Mouse (Mus musculus): ENCODE data around the gene Rnaseh2a. TPM values are rescaled to one million over a fixed set of nuclear protein-coding genes. Genes with fewer than 3 reads are reported as not detected.

The Rnaseh2a gene
- total and polyA plus RNA-seq, 3 experiments = 105 to 109 TPM; not detected in 1

- TF ChIP-seq UBTF (IDR thresholded peaks at IDR 0.05; ENCODE audit: borderline replicate concordance, insufficient read depth, low read depth, low read length) = 0 out of 2 replicates have a peak, but pooled peaks have one; percentile 78
- no peak; the same call in 1 of the 2 replicates for TF ChIP-seq ZMIZ1 (IDR thresholded peaks at IDR 0.05; ENCODE audit: low read depth, low read length)
- TF ChIP-seq SMC3 (IDR thresholded peaks at IDR 0.05; ENCODE audit: low read depth, low read length) = no peak
These were observed 11.2 kb upstream of the Rnaseh2a start (continued) for GRCm38 (mm10) chr8:84980622-84981358.

- Histone ChIP-seq H3K4me1 (ENCODE audit: control insufficient read depth in 1 of 2, insufficient read depth in 2 of 2, low read length in 2 of 2) (peaks cover 13 to 57% of the 10 kb centered on the region in 2 experiments), H3K27ac (ENCODE audit: control insufficient read depth, low read depth, low read length) (peak overlapping the region; percentile 99), H3K4me3 (ENCODE audit: control insufficient read depth in 1 of 2, insufficient read depth in 1 of 2, low read depth in 2 of 2, low read length in 2 of 2) (peak overlapping the region; percentile 52 to 64), H3K79me2 (ENCODE audit: control insufficient read depth, insufficient read depth, low read length, poor library complexity) (peaks cover 22% of the 10 kb centered on the region), H3K27me3 (ENCODE audit: control insufficient read depth in 1 of 2, insufficient read depth in 2 of 2, low read length in 2 of 2) (no peaks in the 10 kb centered on the region), H3K36me3 (ENCODE audit: control insufficient read depth in 1 of 2, insufficient read depth in 2 of 2, low read length in 2 of 2) (peaks cover 0 to 37% of the 10 kb centered on the region in 2 experiments; a peak in 2 of 4 replicates), H3K9ac (ENCODE audit: control insufficient read depth, low read depth, low read length, poor library complexity, severe bottlenecking) (peak overlapping the region; percentile 83), H3K9me3 (replicated peaks; ENCODE audit: insufficient read depth, low read length) (no peaks in the 10 kb centered on the region)
- DNase-seq (ENCODE audit: low read depth, low spot score) = peak; percentile 99
- no peak for TF ChIP-seq MYC (IDR thresholded peaks at IDR 0.05; ENCODE audit: low read depth, low read length)
- TF ChIP-seq MAZ (IDR thresholded peaks at IDR 0.05; ENCODE audit: low read depth, low read length) = peak; percentile 94
- TF ChIP-seq EP300 (IDR thresholded peaks at IDR 0.05; ENCODE audit: low read depth in 1 of 2, low read length in 2 of 2) = 0 out of 4 replicates have a peak, but pooled peaks of 1 of the 2 experiments have one; percentile 8
- no peak for TF ChIP-seq GATA1 (IDR thresholded peaks at IDR 0.05; ENCODE audit: low read depth, low read length)
- peak; percentile 99 for TF ChIP-seq CHD1 (IDR thresholded peaks at IDR 0.05; ENCODE audit: low read depth, low read length)
- TF ChIP-seq ZNF384 (IDR thresholded peaks at IDR 0.05; ENCODE audit: low read depth, low read length) = no peak
- no peak for TF ChIP-seq SMC3 (IDR thresholded peaks at IDR 0.05; ENCODE audit: low read depth, low read length)
- no peak for TF ChIP-seq USF2 (IDR thresholded peaks at IDR 0.05; ENCODE audit: borderline replicate concordance in 1 of 2, insufficient read depth in 1 of 2, low read depth in 1 of 2, low read length in 2 of 2)
- peak; percentile 36; the same call in 1 of the 2 replicates for TF ChIP-seq NELFE (IDR thresholded peaks at IDR 0.05; ENCODE audit: low read depth, low read length)
- 0 out of 2 replicates have a peak, but pooled peaks have one; percentile 25 for TF ChIP-seq TCF12 (IDR thresholded peaks at IDR 0.05; ENCODE audit: low read depth, low read length)
- TF ChIP-seq CTCF (IDR thresholded peaks at IDR 0.05 in 2 of 3, conservative IDR thresholded peaks at IDR 0.05 in 1 of 3; ENCODE audit: control insufficient read depth in 1 of 3, insufficient read depth in 1 of 3, low read depth in 2 of 3, low read length in 3 of 3, poor library complexity in 1 of 3, severe bottlenecking in 1 of 3) = no peak
- TF ChIP-seq ZMIZ1 (IDR thresholded peaks at IDR 0.05; ENCODE audit: low read depth, low read length) = no peak; the same call in 1 of the 2 replicates
- no peak for TF ChIP-seq ZC3H11A (IDR thresholded peaks at IDR 0.05; ENCODE audit: low read depth, low read length)
- no peak for TF ChIP-seq CHD2 (IDR thresholded peaks at IDR 0.05; ENCODE audit: low read length)
- no peak for TF ChIP-seq UBTF (IDR thresholded peaks at IDR 0.05; ENCODE audit: borderline replicate concordance, insufficient read depth, low read depth, low read length)
- peak; percentile 62; the same call in 1 of the 2 replicates for TF ChIP-seq ETS1 (IDR thresholded peaks at IDR 0.05; ENCODE audit: low read depth, low read length)
- no peak for TF ChIP-seq JUND (IDR thresholded peaks at IDR 0.05; ENCODE audit: low read depth, low read length)
- TF ChIP-seq ELF1 (IDR thresholded peaks at IDR 0.05; ENCODE audit: low read depth, low read length) = peak; percentile 23; the same call in 1 of the 2 replicates
- TF ChIP-seq NRF1 (IDR thresholded peaks at IDR 0.05; ENCODE audit: insufficient read depth, low read depth, low read length, poor library complexity, severe bottlenecking) = no peak
- no peak for TF ChIP-seq RCOR1 (IDR thresholded peaks at IDR 0.05; ENCODE audit: low read depth, low read length)
- TF ChIP-seq TAL1 (IDR thresholded peaks at IDR 0.05; ENCODE audit: low read length) = no peak
- TF ChIP-seq POLR2AphosphoS2 (IDR thresholded peaks at IDR 0.05; ENCODE audit: low read length) = no peak
- peak; percentile 71 for TF ChIP-seq HCFC1 (IDR thresholded peaks at IDR 0.05; ENCODE audit: low read depth, low read length)
- TF ChIP-seq KAT2A (conservative IDR thresholded peaks at IDR 0.05; ENCODE audit: low read depth, low read length) = no peak; the same call in 1 of the 2 replicates
- no peak for TF ChIP-seq POLR2AphosphoS5 (IDR thresholded peaks at IDR 0.05; ENCODE audit: borderline replicate concordance, low read depth, low read length)
- TF ChIP-seq USF1 (IDR thresholded peaks at IDR 0.05; ENCODE audit: low read depth, low read length) = no peak
- no peak for TF ChIP-seq RAD21 (IDR thresholded peaks at IDR 0.05; ENCODE audit: low read depth, low read length)
- no peak; the same call in 1 of the 2 replicates for TF ChIP-seq BHLHE40 (IDR thresholded peaks at IDR 0.05; ENCODE audit: borderline replicate concordance, low read depth, low read length)
- TF ChIP-seq E2F4 (IDR thresholded peaks at IDR 0.05; ENCODE audit: borderline replicate concordance, low read depth, low read length) = no peak
- peak in 1 of 2 experiments; percentile 27; a peak in 1 of 4 replicates for TF ChIP-seq POLR2A (IDR thresholded peaks at IDR 0.05; ENCODE audit: control insufficient read depth in 1 of 2, insufficient read depth in 1 of 2, low read depth in 1 of 2, low read length in 2 of 2, poor library complexity in 1 of 2)
These were observed 10.2 kb upstream of the Rnaseh2a start for GRCm38 (mm10) chr8:84979599-84980421.

Data from MEL (cell line).